Mouse (Mus musculus) layer of hippocampus, adult 11-12 months (tissue): ENCODE measurements at regions not wholly inside any gene's neighbourhood (a gene's known extent, or its start where the extent isn't known, plus 50 kb on each side); places are given as distances from the start of the nearest gene placed in this dataset.
A peak's percentile ranks its signal among the peaks of the same experiment; 100 is the strongest.

ENCODE experiments used
- DNase-seq: peaks from one replicate; pipeline ENCODE4 v3.0.0; 2022; ENCODE audit warnings: low spot score

- no peak for DNase-seq
Measured at GRCm38 (mm10) chr5:50570701-50571100, 511.9 kb upstream of the Adgra3 start.

- no peak for DNase-seq
Measured at GRCm38 (mm10) chr5:50551125-50551524, 492.3 kb upstream of the Adgra3 start.

GRCm38 (mm10) chr5:50512539-50512938 lies 453.7 kb upstream of the Adgra3 start:
- no peak for DNase-seq

- no peak for DNase-seq
Measured at GRCm38 (mm10) chr5:50509696-50510421, 451.1 kb upstream of the Adgra3 start.

GRCm38 (mm10) chr5:50490223-50490622 lies 431.4 kb upstream of the Adgra3 start:
- DNase-seq: no peak

GRCm38 (mm10) chr5:50476985-50477384 lies 418.2 kb upstream of the Adgra3 start:
- DNase-seq: peak; percentile 66

- no peak for DNase-seq
Measured at GRCm38 (mm10) chr5:50461491-50461890, 402.7 kb upstream of the Adgra3 start.

GRCm38 (mm10) chr5:50457621-50458020 lies 398.8 kb upstream of the Adgra3 start:
- DNase-seq: peak; percentile 85

GRCm38 (mm10) chr5:50454387-50454786 lies 395.6 kb upstream of the Adgra3 start:
- no peak for DNase-seq

GRCm38 (mm10) chr5:50406923-50407322 lies 348.1 kb upstream of the Adgra3 start:
- DNase-seq: peak; percentile 4

- no peak for DNase-seq
Measured at GRCm38 (mm10) chr5:50406520-50406919, 347.7 kb upstream of the Adgra3 start.
